Mouse (Mus musculus): ENCODE results near the gene Ipcef1. TPM values are rescaled to one million over a fixed set of nuclear protein-coding genes. Genes with fewer than 3 reads are reported as not detected.
A peak's percentile ranks its signal among the peaks of the same experiment; 100 is the strongest.
"Not testable (repeated sequence)": the region's sequence is repeated elsewhere in the genome, so short reads cannot be mapped to it uniquely, and the experiment has no call there.

The Ipcef1 gene
- polyA plus RNA-seq, 1 experiment from 2014 or later: 0.28 TPM

DNA sequence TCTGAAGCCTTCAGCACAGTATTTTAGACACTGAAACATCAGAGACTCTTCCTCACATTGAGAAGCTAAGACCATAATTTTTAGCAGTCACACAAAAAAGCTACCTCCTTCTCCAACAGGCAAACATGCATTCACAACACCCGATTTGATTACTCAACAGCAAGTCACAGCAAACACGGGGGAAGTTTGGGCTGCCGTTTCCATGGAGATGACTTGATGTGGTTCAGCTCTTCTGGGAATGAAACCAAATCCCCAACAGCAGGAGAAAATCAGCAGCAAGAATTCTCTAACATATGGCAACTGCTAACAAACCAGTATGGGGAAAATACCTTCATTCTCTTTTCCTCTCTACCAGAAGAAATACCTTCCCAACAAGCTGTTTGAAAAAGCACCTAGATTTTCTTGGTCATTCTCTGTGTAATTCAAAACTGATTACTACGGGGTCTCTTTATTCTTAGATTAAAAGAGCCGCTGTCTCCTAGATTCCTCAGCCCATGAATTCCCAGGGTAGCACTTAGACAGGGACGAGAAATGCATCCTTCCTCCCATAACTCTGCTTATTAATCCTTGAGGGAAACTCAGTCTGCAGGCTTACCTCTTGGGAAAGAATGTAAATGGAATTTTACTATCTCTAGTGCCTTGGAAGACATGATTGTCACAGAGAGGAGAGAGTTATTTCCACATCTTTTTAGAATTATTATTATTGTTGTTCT, 135.6 kb downstream of the Ipcef1 start:
- Histone ChIP-seq H3K27ac (replicated peaks) (peak overlapping the region; percentile 48; the same call in 1 of the 2 replicates), H3K9ac (no peak overlapping the region), H3K4me1 (0 out of 2 replicates have a peak, but pooled peaks cover 7% of the 10 kb centered on the region), H3K4me3 (replicated peaks) (no peak overlapping the region), H3K9me3 (replicated peaks) (no peaks in the 10 kb centered on the region), H3K4me2 (replicated peaks) (peak overlapping the region; percentile 15; the same call in 1 of the 2 replicates), H3K36me3 (no peaks in the 10 kb centered on the region), H3K27me3 (no peaks in the 10 kb centered on the region)
- 11% methylated on average over 6 of the region's 6 CpGs for WGBS
- ATAC-seq (ENCODE audit: insufficient number of reproducible peaks, low FRiP score, low TSS enrichment, low read depth): peak; percentile 67

DNA sequence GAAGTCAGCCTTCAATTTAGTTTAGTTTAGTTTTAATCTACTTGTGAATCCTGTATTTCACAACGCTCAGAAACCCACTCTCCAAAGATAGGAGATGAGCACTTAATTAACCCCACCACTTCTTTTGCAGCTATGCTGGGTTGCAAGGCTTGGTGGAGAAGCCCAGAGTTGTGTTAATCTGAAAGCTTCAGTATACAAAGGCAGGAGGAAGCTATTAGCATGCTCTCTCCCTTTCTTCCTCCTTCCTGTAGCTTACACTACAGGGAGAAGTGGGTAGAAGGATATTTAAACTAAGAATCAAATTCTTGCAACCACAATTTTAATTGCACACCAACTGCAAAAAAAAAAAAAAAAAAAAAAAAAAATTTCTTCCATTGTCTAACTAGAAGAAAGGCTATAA, 136.3 kb downstream of the Ipcef1 start:
- 33% methylated on average over 1 of the region's 1 CpGs for WGBS
- Histone ChIP-seq H3K4me3 (replicated peaks) (no peak overlapping the region), H3K27me3 (no peaks in the 10 kb centered on the region), H3K27ac (replicated peaks) (peak overlapping the region; percentile 44; the same call in 1 of the 2 replicates), H3K4me2 (replicated peaks) (no peak overlapping the region), H3K9me3 (replicated peaks) (no peaks in the 10 kb centered on the region), H3K36me3 (no peaks in the 10 kb centered on the region), H3K9ac (no peak overlapping the region), H3K4me1 (0 out of 2 replicates have a peak, but pooled peaks cover 7% of the 10 kb centered on the region)
- no peak for ATAC-seq (ENCODE audit: insufficient number of reproducible peaks, low FRiP score, low TSS enrichment, low read depth)

DNA sequence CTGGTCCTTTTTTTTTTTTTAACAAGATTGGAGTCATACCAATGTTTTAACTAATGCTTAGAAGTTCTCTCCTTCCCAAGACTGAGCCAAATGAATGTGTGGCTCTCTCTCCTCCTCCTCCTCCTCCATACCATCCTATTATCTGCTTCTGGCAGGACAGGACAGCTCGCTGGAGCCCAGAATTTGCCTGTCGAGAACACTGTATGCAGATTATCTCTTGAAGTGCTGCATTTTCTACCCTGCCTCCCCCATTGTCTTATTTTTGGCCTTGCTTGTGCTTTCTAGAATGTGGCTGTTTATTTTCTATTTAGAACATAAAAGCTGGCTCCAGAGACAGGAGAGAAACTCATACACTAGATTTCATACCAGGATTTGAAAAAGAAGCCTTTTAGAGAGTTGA, 142.5 kb downstream of the Ipcef1 start:
- 59% methylated on average over 2 of the region's 2 CpGs for WGBS
- Histone ChIP-seq H3K4me2 (replicated peaks) (no peak overlapping the region), H3K36me3 (no peaks in the 10 kb centered on the region), H3K27ac (replicated peaks) (no peak overlapping the region), H3K4me1 (no peaks in the 10 kb centered on the region), H3K4me3 (replicated peaks) (no peak overlapping the region), H3K9ac (no peak overlapping the region), H3K27me3 (no peaks in the 10 kb centered on the region), H3K9me3 (replicated peaks) (no peaks in the 10 kb centered on the region)
- no peak for ATAC-seq (ENCODE audit: insufficient number of reproducible peaks, low FRiP score, low TSS enrichment, low read depth)

DNA sequence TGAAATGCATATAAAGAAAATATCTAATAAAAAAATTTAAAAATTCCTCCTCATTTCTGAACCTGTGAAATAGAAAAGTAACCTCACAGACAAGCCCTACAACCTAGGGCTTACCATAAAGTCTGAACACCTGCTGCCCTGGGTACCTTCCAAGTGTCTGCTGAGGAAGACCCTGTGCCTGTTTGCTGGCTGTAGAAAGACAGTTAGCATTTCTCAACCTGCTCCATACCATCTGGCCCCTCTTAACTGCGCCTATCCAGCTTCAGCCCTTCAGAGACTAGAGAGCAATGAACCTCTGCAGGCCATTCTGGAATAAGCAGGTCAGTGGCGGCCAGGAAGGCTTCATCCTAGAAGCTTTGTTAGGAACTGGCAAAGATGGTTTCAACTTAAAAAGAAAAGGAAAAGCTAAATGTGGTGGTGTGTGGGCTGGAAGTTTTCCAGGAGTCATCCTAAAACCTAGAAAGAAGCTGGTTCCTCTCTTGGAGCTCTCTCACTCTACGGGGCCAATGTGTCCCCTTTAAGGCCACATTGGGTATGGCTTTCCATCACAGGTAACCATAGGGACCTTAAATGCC, 150.4 kb downstream of the Ipcef1 start:
- WGBS: 75% methylated on average over 3 of the region's 3 CpGs
- no peak for ATAC-seq (ENCODE audit: insufficient number of reproducible peaks, low FRiP score, low TSS enrichment, low read depth)
- no peak overlapping the region for H3K9ac ChIP-seq
- no peaks in the 10 kb centered on the region for H3K9me3 ChIP-seq (replicated peaks)
- no peaks in the 10 kb centered on the region for H3K27me3 ChIP-seq
- no peak overlapping the region for H3K27ac ChIP-seq (replicated peaks)
- no peak overlapping the region for H3K4me3 ChIP-seq (replicated peaks)
- H3K4me1 ChIP-seq: no peaks in the 10 kb centered on the region
- no peaks in the 10 kb centered on the region for H3K36me3 ChIP-seq
- no peak overlapping the region for H3K4me2 ChIP-seq (replicated peaks)

DNA sequence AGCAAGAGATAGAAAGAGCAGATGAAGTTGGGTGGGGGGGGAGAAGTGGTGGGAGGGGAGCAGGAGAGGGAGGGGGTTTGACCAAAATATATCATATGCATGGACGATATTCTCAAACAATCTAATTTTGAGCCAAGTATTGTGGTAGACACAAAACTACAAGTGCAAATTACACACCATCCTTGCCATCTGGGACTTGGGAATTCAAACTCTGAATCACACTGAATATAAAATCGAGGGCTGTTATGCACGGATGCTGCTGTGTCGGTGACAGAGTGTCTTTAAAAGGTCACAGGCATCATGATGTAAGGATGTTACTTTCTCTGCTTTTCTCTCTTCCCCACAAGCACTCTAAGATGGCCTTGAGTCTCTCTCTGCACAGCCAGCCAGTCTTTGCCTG, 152.2 kb downstream of the Ipcef1 start:
- H3K36me3 ChIP-seq: no peaks in the 10 kb centered on the region
- no peak overlapping the region for H3K4me2 ChIP-seq (replicated peaks)
- ATAC-seq (ENCODE audit: insufficient number of reproducible peaks, low FRiP score, low TSS enrichment, low read depth): no peak
- no peak overlapping the region for H3K27ac ChIP-seq (replicated peaks)
- H3K27me3 ChIP-seq: no peaks in the 10 kb centered on the region
- no peaks in the 10 kb centered on the region for H3K4me1 ChIP-seq
- WGBS: 75% methylated on average over 4 of the region's 4 CpGs
- no peak overlapping the region for H3K4me3 ChIP-seq (replicated peaks)
- H3K9ac ChIP-seq: no peak overlapping the region
- no peaks in the 10 kb centered on the region for H3K9me3 ChIP-seq (replicated peaks)

DNA sequence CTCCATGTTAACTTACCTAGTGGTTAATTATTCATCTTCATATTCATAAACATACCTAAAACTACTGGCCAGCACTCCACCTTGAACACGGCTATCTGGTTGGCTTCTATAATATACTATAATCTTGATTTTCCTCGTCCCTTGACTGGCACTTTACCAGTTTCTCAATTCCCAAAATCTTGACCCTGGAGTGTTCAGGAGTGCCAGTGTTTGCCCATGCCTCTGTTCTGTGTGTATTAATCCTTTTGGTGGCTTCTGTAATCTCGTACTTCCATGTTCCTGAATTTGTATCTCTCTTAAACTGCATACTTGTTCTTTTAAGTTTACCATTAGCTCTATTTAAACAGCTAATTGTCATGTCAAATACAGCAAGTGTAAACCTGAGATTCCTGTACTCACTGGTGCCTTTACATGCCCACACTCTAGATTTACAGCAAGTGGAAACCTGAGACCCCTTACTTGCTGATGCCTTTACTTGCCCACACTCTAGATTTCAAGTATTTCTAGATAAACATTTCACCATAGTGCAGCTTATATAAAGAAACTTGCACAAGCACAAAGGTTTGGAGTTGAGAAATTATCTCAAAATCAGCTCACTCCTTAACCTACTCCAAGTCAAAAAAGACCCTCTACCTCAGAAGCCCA, 155.5 kb downstream of the Ipcef1 start:
- Histone ChIP-seq H3K9ac (no peak overlapping the region), H3K27ac (replicated peaks) (no peak overlapping the region), H3K36me3 (no peaks in the 10 kb centered on the region), H3K4me1 (no peaks in the 10 kb centered on the region), H3K4me3 (replicated peaks) (no peak overlapping the region), H3K9me3 (replicated peaks) (no peaks in the 10 kb centered on the region), H3K27me3 (no peaks in the 10 kb centered on the region), H3K4me2 (replicated peaks) (no peak overlapping the region)
- WGBS: 68% methylated on average over 3 of the region's 3 CpGs
- ATAC-seq (ENCODE audit: insufficient number of reproducible peaks, low FRiP score, low TSS enrichment, low read depth): no peak

DNA sequence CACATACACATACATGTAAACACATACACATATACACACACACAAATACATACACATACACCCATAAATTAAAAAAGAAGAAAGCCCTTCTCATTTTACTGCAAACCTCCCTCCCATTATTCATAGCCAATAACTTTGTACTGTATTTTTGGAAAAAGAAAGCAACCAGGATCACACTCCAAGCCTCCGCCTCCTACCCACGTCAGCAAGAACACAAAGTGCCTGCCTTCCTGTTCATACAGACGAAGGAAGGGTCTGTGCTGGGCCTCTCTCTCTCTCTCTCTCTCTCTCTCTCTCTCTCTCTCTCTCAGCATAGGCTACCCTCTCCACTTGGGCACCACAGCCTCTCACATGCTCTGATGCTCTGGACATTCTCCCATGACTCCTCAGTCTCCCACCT, 156.5 kb downstream of the Ipcef1 start:
- Histone ChIP-seq H3K4me3 (replicated peaks) (no peak overlapping the region), H3K27ac (replicated peaks) (no peak overlapping the region), H3K36me3 (no peaks in the 10 kb centered on the region), H3K4me2 (replicated peaks) (no peak overlapping the region), H3K4me1 (no peaks in the 10 kb centered on the region), H3K9me3 (replicated peaks) (no peaks in the 10 kb centered on the region), H3K9ac (no peak overlapping the region), H3K27me3 (no peaks in the 10 kb centered on the region)
- ATAC-seq (ENCODE audit: insufficient number of reproducible peaks, low FRiP score, low TSS enrichment, low read depth): no peak
- 53% methylated on average over 3 of the region's 3 CpGs for WGBS

DNA sequence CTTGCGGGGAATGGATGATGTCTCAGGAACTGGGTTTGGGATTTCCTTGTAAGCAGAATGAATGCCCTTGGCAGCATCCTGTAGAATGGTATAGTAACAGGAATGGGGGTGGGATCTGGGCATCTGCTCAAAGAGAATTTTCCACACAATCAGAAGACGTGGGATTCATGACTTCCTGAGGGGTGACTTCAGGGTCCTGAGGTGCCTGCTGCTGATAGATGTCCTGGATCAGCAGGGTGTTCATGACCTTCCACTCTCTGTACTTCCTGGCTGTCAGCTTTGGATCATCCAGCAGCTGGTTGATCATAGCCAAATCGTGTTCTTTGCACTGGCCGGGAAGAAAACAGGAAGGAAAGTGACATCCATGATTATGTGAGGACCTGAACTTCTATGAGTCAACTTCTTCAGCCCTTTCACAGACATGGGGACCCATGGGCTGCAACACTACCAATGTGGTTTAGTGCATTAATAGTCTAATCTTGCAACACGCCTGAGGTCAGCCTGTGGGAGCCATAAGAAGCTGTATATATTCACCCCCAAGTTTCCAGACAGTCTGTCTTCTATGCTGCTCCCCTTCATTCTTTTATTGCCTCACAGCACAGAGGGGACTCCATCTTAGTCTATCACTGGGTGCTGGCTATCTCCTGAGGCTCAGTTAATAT, 161.8 kb downstream of the Ipcef1 start:
- no peak for ATAC-seq (ENCODE audit: insufficient number of reproducible peaks, low FRiP score, low TSS enrichment, low read depth)
- Histone ChIP-seq H3K4me2 (replicated peaks) (no peak overlapping the region), H3K36me3 (no peaks in the 10 kb centered on the region), H3K4me1 (no peaks in the 10 kb centered on the region), H3K9ac (no peak overlapping the region), H3K4me3 (replicated peaks) (no peak overlapping the region), H3K27ac (replicated peaks) (no peak overlapping the region), H3K9me3 (replicated peaks) (no peaks in the 10 kb centered on the region), H3K27me3 (no peaks in the 10 kb centered on the region)
- 71% methylated on average over 5 of the region's 5 CpGs for WGBS

DNA sequence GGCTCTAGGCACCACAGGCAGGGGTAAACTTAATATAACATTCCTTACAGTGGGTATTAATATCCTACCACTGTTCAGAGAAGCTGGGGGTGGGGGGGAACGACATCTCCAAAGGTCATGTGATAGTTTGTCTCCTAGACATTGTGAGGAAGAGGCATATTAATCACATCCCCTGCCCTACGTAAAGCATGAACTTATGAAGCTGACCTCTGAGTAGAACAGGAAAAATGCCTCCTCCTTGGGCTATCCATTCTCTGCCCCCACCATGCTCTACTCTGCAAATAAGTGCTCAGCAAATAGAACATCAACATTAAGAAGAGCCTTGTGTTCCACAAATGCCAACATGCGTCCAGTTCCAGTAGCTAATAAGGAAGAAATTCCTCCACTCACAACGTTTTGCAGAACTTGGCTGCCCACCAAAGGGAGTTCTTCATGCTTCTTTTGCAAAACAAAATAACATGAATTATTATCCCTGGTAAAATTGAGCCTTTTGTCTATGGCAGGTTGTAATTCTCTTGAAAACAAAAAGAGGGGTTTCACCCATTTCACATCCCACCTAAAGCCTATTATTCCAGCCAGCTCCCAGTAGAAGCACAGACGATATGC, 162.5 kb downstream of the Ipcef1 start:
- Histone ChIP-seq H3K4me3 (replicated peaks) (no peak overlapping the region), H3K4me2 (replicated peaks) (no peak overlapping the region), H3K4me1 (no peaks in the 10 kb centered on the region), H3K36me3 (no peaks in the 10 kb centered on the region), H3K9ac (no peak overlapping the region), H3K27me3 (no peaks in the 10 kb centered on the region), H3K27ac (replicated peaks) (no peak overlapping the region), H3K9me3 (replicated peaks) (no peaks in the 10 kb centered on the region)
- no peak for ATAC-seq (ENCODE audit: insufficient number of reproducible peaks, low FRiP score, low TSS enrichment, low read depth)
- WGBS: 50% methylated on average over 5 of the region's 5 CpGs

DNA sequence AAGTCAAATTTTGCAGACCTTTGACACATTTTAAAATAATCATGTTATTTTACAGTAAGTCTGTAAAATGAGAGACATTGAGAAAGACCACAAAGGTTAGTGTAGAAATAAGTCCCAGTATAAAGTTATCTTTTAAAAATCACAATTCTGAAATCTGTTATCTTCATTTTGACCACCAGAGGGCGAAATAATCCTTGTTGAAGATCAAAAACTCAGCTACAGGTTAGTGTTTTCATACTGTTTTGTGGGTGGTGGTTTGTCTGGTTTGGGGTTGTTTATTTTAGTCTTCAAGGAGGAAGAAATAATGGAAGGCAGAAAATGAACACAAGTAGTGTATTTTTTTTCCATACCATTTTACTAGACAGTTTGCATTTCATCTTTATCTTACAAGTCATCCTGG, 166.8 kb downstream of the Ipcef1 start:
- Histone ChIP-seq H3K4me1 (no peaks in the 10 kb centered on the region), H3K9me3 (replicated peaks) (no peaks in the 10 kb centered on the region), H3K4me3 (replicated peaks) (no peak overlapping the region), H3K27ac (replicated peaks) (no peak overlapping the region), H3K9ac (no peak overlapping the region), H3K27me3 (no peaks in the 10 kb centered on the region), H3K36me3 (no peaks in the 10 kb centered on the region), H3K4me2 (replicated peaks) (no peak overlapping the region)
- no peak for ATAC-seq (ENCODE audit: insufficient number of reproducible peaks, low FRiP score, low TSS enrichment, low read depth)
- 0% methylated on average over 1 of the region's 1 CpGs for WGBS

DNA sequence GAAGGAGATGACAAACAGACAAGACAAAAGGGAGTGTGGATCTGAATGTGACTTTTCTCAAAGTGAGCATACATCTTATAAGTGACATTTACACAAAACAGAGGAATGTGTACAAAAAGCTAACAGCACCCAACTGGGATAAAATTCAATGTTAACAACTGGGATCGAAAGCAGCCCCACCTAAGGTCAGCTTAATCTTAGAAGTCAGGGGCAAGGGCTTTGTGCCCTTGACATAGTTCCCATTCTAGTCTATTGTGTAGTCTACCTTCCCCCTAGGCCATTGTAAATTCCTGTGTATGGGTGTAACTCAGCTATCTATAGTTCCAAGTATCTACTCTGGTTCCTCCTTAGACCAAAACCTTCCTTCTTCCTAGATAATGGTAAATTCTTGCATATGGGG, 170.2 kb downstream of the Ipcef1 start:
- not testable (repeated sequence) for H3K9ac ChIP-seq; H3K27ac ChIP-seq (replicated peaks); H3K4me1 ChIP-seq; H3K27me3 ChIP-seq; ATAC-seq (ENCODE audit: insufficient number of reproducible peaks, low FRiP score, low TSS enrichment, low read depth); H3K36me3 ChIP-seq; H3K9me3 ChIP-seq (replicated peaks); H3K4me3 ChIP-seq (replicated peaks); H3K4me2 ChIP-seq (replicated peaks)
- 97% methylated on average over 1 of the region's 1 CpGs for WGBS
